Mouse (Mus musculus): ENCODE measurements around the gene Ogt. TPM values are rescaled to one million over a fixed set of nuclear protein-coding genes. Genes with fewer than 3 reads are reported as not detected.

Gene Ogt
- polyA plus RNA-seq, 1 experiment: 63.7 TPM

- no peaks in the 10 kb centered on the region for H3K4me1 ChIP-seq (ENCODE audit: control insufficient read depth, insufficient read depth, insufficient read length)
- no peak overlapping the region for H3K4me3 ChIP-seq (ENCODE audit: extremely low read depth, insufficient read depth, insufficient read length)
- H3K27ac ChIP-seq (ENCODE audit: insufficient read depth, low read length): no peak overlapping the region
- TF ChIP-seq POLR2A (IDR thresholded peaks at IDR 0.05; ENCODE audit: low read depth, low read length) (no peak), CTCF (IDR thresholded peaks at IDR 0.05; ENCODE audit: extremely low read depth, insufficient read depth, insufficient read length, insufficient replicate concordance) (no peak)
- H3K27me3 ChIP-seq (ENCODE audit: control insufficient read depth, insufficient read depth, low read length): no peaks in the 10 kb centered on the region; the same call in 1 of the 2 replicates
- WGBS: 94% methylated on average over 27 of the region's 27 CpGs
- DNase-seq (ENCODE audit: low read depth in 1 of 2, low spot score in 2 of 2): no peak
- no peaks in the 10 kb centered on the region for H3K36me3 ChIP-seq (ENCODE audit: control insufficient read depth, insufficient read depth, low read length)
Observed at GRCm38 (mm10) chrX:101695686-101696085, 55.8 kb downstream of the Ogt start.

DNA sequence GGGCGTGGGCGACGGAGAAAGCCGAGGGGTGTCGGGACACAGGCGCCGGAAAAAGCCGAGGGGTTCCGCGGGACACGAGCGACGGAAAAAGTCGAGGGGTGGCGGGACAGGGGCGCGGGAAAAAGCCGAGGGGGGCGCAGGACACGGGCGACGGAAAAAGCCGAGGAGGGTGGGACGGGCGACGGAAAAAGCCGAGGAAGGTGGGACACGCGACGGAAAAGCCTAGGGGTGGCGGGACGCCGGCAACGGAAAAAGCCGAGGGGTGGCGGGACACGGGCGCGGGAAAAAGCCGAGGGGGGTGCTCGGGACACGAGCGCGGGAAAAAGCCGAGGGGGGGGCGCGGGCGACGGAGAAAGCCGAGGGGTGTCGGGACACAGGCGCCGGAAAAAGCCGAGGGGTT is 57.7 kb downstream of the Ogt start:
- 78% methylated on average over 54 of the region's 54 CpGs for WGBS
- TF ChIP-seq POLR2A (IDR thresholded peaks at IDR 0.05; ENCODE audit: low read depth, low read length) (no peak), CTCF (IDR thresholded peaks at IDR 0.05; ENCODE audit: extremely low read depth, insufficient read depth, insufficient read length, insufficient replicate concordance) (no peak)
- Histone ChIP-seq H3K36me3 (ENCODE audit: control insufficient read depth, insufficient read depth, low read length) (no peaks in the 10 kb centered on the region), H3K4me3 (ENCODE audit: extremely low read depth, insufficient read depth, insufficient read length) (no peak overlapping the region), H3K27me3 (ENCODE audit: control insufficient read depth, insufficient read depth, low read length) (no peaks in the 10 kb centered on the region; the same call in 1 of the 2 replicates), H3K4me1 (ENCODE audit: control insufficient read depth, insufficient read depth, insufficient read length) (no peaks in the 10 kb centered on the region), H3K27ac (ENCODE audit: insufficient read depth, low read length) (no peak overlapping the region)
- no peak for DNase-seq (ENCODE audit: low read depth in 1 of 2, low spot score in 2 of 2)

- H3K27ac ChIP-seq (ENCODE audit: insufficient read depth, low read length): no peak overlapping the region
- no peak for TF ChIP-seq CTCF (IDR thresholded peaks at IDR 0.05; ENCODE audit: extremely low read depth, insufficient read depth, insufficient read length, insufficient replicate concordance)
- TF ChIP-seq POLR2A (IDR thresholded peaks at IDR 0.05; ENCODE audit: low read depth, low read length): no peak
- no peak overlapping the region for H3K4me3 ChIP-seq (ENCODE audit: extremely low read depth, insufficient read depth, insufficient read length)
- H3K4me1 ChIP-seq (ENCODE audit: control insufficient read depth, insufficient read depth, insufficient read length): no peaks in the 10 kb centered on the region
- H3K27me3 ChIP-seq (ENCODE audit: control insufficient read depth, insufficient read depth, low read length): no peaks in the 10 kb centered on the region; the same call in 1 of the 2 replicates
- H3K36me3 ChIP-seq (ENCODE audit: control insufficient read depth, insufficient read depth, low read length): no peaks in the 10 kb centered on the region
- no peak for DNase-seq (ENCODE audit: low read depth in 1 of 2, low spot score in 2 of 2)
- WGBS: 88% methylated on average over 23 of the region's 23 CpGs
Observed at GRCm38 (mm10) chrX:101698232-101698631, 58.4 kb downstream of the Ogt start.

- no peak overlapping the region for H3K4me3 ChIP-seq (ENCODE audit: extremely low read depth, insufficient read depth, insufficient read length)
- H3K4me1 ChIP-seq (ENCODE audit: control insufficient read depth, insufficient read depth, insufficient read length): no peaks in the 10 kb centered on the region
- H3K27me3 ChIP-seq (ENCODE audit: control insufficient read depth, insufficient read depth, low read length): no peaks in the 10 kb centered on the region
- TF ChIP-seq POLR2A (IDR thresholded peaks at IDR 0.05; ENCODE audit: low read depth, low read length) (no peak), CTCF (IDR thresholded peaks at IDR 0.05; ENCODE audit: extremely low read depth, insufficient read depth, insufficient read length, insufficient replicate concordance) (no peak)
- no peak overlapping the region for H3K27ac ChIP-seq (ENCODE audit: insufficient read depth, low read length)
- no peak for DNase-seq (ENCODE audit: low read depth in 1 of 2, low spot score in 2 of 2)
- WGBS: 83% methylated on average over 7 of the region's 7 CpGs
- H3K36me3 ChIP-seq (ENCODE audit: control insufficient read depth, insufficient read depth, low read length): no peaks in the 10 kb centered on the region
Observed at GRCm38 (mm10) chrX:101705111-101705510, 65.3 kb downstream of the Ogt start.

DNA sequence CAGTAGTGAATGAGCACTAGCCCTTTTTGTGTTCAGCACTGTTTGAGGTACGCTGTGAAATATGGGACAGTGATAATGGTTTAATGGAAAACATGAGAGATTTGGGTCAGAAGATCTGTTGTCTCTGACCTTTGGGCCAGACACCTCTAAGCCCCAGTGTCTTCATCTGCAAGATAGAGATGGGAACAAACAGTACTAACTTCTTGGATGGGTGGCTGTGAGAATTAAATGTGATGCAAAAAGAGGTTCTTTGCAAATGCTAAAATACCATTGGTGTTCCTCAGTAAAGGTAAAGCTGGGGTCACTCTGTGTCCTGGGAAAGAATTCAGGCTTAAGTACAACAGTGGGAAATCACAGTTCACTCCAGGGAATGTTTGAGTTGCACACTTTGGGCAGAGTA is 80.5 kb downstream of the Ogt start:
- DNase-seq (ENCODE audit: low read depth in 1 of 2, low spot score in 2 of 2): no peak
- Histone ChIP-seq H3K36me3 (ENCODE audit: control insufficient read depth, insufficient read depth, low read length) (no peaks in the 10 kb centered on the region), H3K4me3 (ENCODE audit: extremely low read depth, insufficient read depth, insufficient read length) (no peak overlapping the region), H3K27me3 (ENCODE audit: control insufficient read depth, insufficient read depth, low read length) (no peaks in the 10 kb centered on the region), H3K4me1 (ENCODE audit: control insufficient read depth, insufficient read depth, insufficient read length) (no peaks in the 10 kb centered on the region), H3K27ac (ENCODE audit: insufficient read depth, low read length) (no peak overlapping the region)
- no peak for TF ChIP-seq CTCF (IDR thresholded peaks at IDR 0.05; ENCODE audit: extremely low read depth, insufficient read depth, insufficient read length, insufficient replicate concordance)
- no peak for TF ChIP-seq POLR2A (IDR thresholded peaks at IDR 0.05; ENCODE audit: low read depth, low read length)
- 75% methylated on average over 1 of the region's 1 CpGs for WGBS

- Histone ChIP-seq H3K27ac (ENCODE audit: insufficient read depth, low read length) (no peak overlapping the region), H3K36me3 (ENCODE audit: control insufficient read depth, insufficient read depth, low read length) (no peaks in the 10 kb centered on the region), H3K4me3 (ENCODE audit: extremely low read depth, insufficient read depth, insufficient read length) (no peak overlapping the region), H3K27me3 (ENCODE audit: control insufficient read depth, insufficient read depth, low read length) (no peaks in the 10 kb centered on the region), H3K4me1 (ENCODE audit: control insufficient read depth, insufficient read depth, insufficient read length) (peaks cover 12% of the 10 kb centered on the region; the same call in 1 of the 2 replicates)
- DNase-seq (ENCODE audit: low read depth in 1 of 2, low spot score in 2 of 2): no peak
- TF ChIP-seq POLR2A (IDR thresholded peaks at IDR 0.05; ENCODE audit: low read depth, low read length) (no peak), CTCF (IDR thresholded peaks at IDR 0.05; ENCODE audit: extremely low read depth, insufficient read depth, insufficient read length, insufficient replicate concordance) (no peak)
Observed at GRCm38 (mm10) chrX:101730010-101730409, 90.2 kb downstream of the Ogt start.

- peak overlapping the region; percentile 23; the same call in 1 of the 2 replicates for H3K27ac ChIP-seq (ENCODE audit: insufficient read depth, low read length)
- DNase-seq (ENCODE audit: low read depth in 1 of 2, low spot score in 2 of 2): no peak
- H3K4me1 ChIP-seq (ENCODE audit: control insufficient read depth, insufficient read depth, insufficient read length): peaks cover 12% of the 10 kb centered on the region; the same call in 1 of the 2 replicates
- no peaks in the 10 kb centered on the region for H3K27me3 ChIP-seq (ENCODE audit: control insufficient read depth, insufficient read depth, low read length)
- WGBS: 70% methylated on average over 12 of the region's 12 CpGs
- TF ChIP-seq POLR2A (IDR thresholded peaks at IDR 0.05; ENCODE audit: low read depth, low read length) (no peak), CTCF (IDR thresholded peaks at IDR 0.05; ENCODE audit: extremely low read depth, insufficient read depth, insufficient read length, insufficient replicate concordance) (no peak)
- no peaks in the 10 kb centered on the region for H3K36me3 ChIP-seq (ENCODE audit: control insufficient read depth, insufficient read depth, low read length)
- peak overlapping the region; percentile 28; the same call in 1 of the 2 replicates for H3K4me3 ChIP-seq (ENCODE audit: extremely low read depth, insufficient read depth, insufficient read length)
Observed at GRCm38 (mm10) chrX:101732644-101733043, 92.8 kb downstream of the Ogt start.

Data from spleen, adult 2 months (tissue).